Mouse (Mus musculus): Measurements from ENCODE around the gene Actl7b.

The Actl7b gene

GRCm38 (mm10) chr4:56741041-56741493 lies at the start of gene Actl7b:
Gene Actl7b (minus strand): TSS chr4:56741443.
- TF ChIP-seq GATA4 (IDR thresholded peaks at IDR 0.05; ENCODE audit: insufficient replicate concordance, low read length): no peak

DNA sequence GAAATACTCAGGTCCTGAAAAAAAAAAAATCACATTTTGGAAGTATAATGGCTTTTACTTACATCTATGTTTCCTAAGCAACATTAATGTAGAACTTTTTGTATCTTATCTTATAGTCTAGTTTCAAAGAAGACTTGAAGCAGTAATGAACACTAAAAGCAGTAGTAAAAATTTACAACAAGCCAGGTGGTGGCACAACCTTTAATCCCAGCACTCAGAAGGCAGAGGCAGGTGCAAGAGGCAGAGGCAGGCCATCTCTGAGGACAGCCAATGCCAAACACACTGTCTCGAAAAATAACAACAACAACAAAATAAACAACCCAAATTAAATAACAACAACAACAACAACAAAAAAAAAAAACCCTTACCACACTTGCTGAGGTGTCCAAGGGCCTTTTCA lies 29.8 kb upstream of the Actl7b start:
- TF ChIP-seq GATA4 (IDR thresholded peaks at IDR 0.05; ENCODE audit: insufficient replicate concordance, low read length): no peak

DNA sequence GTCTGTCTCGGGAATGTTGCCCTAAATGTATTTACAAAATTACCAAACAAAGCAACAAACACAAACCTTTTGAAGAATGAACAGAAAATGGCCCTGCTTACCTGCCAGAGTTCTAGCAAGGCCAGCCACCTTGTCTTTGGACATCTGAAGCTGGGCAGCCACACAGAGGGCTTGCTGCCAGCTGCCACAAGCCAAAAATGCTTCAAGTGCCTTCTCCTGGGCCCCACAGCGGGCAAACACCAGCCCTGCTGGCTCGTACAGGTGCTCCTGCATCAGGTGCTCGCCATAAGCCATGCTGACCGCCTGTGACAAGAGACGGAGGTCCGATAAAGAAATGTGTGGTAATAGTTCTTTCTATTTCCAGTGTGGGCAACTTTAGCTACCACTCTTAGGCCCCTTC lies 27.7 kb upstream of the Actl7b start:
- no peak for TF ChIP-seq GATA4 (IDR thresholded peaks at IDR 0.05; ENCODE audit: insufficient replicate concordance, low read length)

DNA sequence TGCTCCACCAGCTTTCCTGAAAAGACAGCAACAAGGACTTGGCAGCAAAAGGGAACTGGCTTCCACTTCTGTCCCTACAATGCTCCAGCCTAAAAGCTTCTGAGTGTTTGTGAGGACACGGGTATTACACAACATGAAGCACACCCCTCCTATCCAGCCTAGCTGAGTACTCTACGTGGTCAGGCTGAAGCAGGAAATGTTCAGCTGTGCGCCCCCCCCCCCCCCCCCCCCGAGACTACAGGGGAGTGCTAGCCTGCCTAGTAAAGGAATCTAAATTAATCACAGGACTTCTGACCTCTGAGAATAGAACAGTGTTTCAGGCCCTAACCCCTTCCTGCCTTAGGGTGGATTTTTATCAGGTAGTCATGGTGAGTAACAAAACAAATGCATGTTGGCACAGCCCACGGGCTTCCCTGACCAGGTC lies 26.6 kb upstream of the Actl7b start:
- no peak for TF ChIP-seq GATA4 (IDR thresholded peaks at IDR 0.05; ENCODE audit: insufficient replicate concordance, low read length)

GRCm38 (mm10) chr4:56757693-56758092 lies 16.4 kb upstream of the Actl7b start:
- no peak for TF ChIP-seq GATA4 (IDR thresholded peaks at IDR 0.05; ENCODE audit: insufficient replicate concordance, low read length)

- no peak for TF ChIP-seq GATA4 (IDR thresholded peaks at IDR 0.05; ENCODE audit: insufficient replicate concordance, low read length)
Measured at GRCm38 (mm10) chr4:56756966-56757600, 15.8 kb upstream of the Actl7b start.

- no peak for TF ChIP-seq GATA4 (IDR thresholded peaks at IDR 0.05; ENCODE audit: insufficient replicate concordance, low read length)
Measured at GRCm38 (mm10) chr4:56756021-56756420, 14.8 kb upstream of the Actl7b start.

- no peak for TF ChIP-seq GATA4 (IDR thresholded peaks at IDR 0.05; ENCODE audit: insufficient replicate concordance, low read length)
Measured at GRCm38 (mm10) chr4:56747456-56747855, 6.2 kb upstream of the Actl7b start.

DNA sequence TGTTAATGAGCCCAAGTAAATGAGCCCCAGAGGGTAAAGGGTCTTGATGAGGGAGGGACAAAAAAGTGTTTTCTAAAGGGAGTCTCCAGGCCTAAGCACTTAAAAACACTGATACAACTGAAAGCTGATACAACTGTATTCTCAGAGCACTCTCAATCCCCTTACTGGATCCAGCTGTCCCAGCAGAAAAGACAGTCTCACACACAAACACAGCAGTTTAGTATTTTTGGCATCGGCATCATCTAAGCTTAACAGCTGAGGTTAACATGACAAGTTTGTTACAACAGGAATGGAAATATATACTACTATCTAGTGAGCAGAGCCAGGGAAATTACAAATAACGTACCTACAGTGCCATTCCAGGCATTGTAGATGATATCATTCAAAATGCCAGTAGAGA lies 5.1 kb upstream of the Actl7b start:
- no peak for TF ChIP-seq GATA4 (IDR thresholded peaks at IDR 0.05; ENCODE audit: insufficient replicate concordance, low read length)

GRCm38 (mm10) chr4:56743363-56744195 lies 2.3 kb upstream of the Actl7b start, which contains the start of gene Actl7a:
Gene Actl7a (plus strand): TSS chr4:56743413.
- TF ChIP-seq GATA4 (IDR thresholded peaks at IDR 0.05; ENCODE audit: insufficient replicate concordance, low read length): no peak

GRCm38 (mm10) chr4:56742698-56743097 lies 1.5 kb upstream of the Actl7b start:
- no peak for TF ChIP-seq GATA4 (IDR thresholded peaks at IDR 0.05; ENCODE audit: insufficient replicate concordance, low read length)

DNA sequence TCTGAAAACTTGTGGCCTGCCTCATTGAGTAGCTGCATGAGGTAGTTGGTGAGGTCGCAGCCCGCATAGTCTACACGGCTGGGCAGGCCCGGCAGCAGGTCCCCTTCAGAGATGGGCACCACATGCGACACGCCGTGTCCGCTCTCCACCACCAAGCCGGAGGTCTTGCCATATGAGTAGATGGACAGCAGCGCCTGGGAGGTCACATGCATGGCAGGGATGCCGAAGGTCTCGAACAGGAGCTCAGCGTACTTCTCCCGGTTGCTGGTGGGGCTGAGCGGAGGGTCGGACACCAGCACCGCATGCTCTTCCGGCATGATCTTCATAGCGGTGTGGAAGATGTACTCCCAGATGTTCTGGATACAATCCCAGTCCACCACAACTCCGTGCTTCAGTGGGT lies 632 bp downstream of the Actl7b start:
- TF ChIP-seq GATA4 (IDR thresholded peaks at IDR 0.05; ENCODE audit: insufficient replicate concordance, low read length): no peak

- no peak for TF ChIP-seq GATA4 (IDR thresholded peaks at IDR 0.05; ENCODE audit: insufficient replicate concordance, low read length)
Measured at GRCm38 (mm10) chr4:56740020-56740485, 1.2 kb downstream of the Actl7b start, which contains the start of gene Gm26657. Gene Gm26657 (plus strand): TSS chr4:56740070.

- no peak for TF ChIP-seq GATA4 (IDR thresholded peaks at IDR 0.05; ENCODE audit: insufficient replicate concordance, low read length)
Measured at GRCm38 (mm10) chr4:56725839-56726238, 15.4 kb downstream of the Actl7b start.

DNA sequence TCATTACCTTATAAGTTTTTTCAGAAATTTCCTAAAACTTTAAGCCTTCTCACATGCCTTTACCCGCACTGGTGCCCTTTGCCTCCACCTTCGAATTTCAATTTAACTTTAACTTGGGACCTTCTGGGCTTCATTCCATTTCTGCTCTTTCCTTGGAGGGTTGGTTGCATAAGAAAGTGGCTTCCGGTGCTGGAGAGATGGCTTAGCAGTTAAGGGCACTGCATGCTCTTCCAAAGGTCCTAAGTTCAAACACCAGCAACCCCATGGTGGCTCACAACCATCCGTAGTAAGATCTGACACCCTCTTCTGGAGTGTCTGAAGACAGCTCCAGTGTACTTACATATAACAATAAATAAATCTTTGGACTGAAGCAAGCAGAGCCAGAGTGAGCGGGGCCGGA lies 18.0 kb downstream of the Actl7b start:
- TF ChIP-seq GATA4 (IDR thresholded peaks at IDR 0.05; ENCODE audit: insufficient replicate concordance, low read length): no peak

DNA sequence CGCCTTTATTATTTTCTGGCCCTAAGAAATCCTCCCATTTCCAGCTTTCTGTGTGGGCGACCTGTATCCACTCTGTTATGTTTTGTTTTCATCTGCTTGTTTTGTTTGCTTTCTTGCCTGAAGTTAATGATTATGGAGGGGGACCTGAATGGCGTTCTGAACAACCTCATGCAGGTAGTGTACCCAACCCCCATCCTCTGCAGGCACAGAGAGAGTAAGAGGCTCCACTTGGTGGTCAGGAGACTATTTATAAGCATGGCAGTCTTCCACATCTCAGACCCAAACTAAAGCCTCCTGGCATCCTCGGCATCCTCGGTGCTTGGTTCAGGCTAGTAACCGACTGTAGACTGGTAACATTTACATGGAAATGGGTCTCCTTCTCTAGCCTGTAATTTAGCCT lies 18.9 kb downstream of the Actl7b start:
- TF ChIP-seq GATA4 (IDR thresholded peaks at IDR 0.05; ENCODE audit: insufficient replicate concordance, low read length): no peak
